Mouse (Mus musculus) kidney, embryonic 14.5 days (tissue): ENCODE results near the gene Mapkapk2. TPM values are rescaled to one million over a fixed set of nuclear protein-coding genes. Genes with fewer than 3 reads are reported as not detected.
"Not testable (repeated sequence)": the region's sequence is repeated elsewhere in the genome, so short reads cannot be mapped to it uniquely, and the experiment has no call there.

Source experiments
- ATAC-seq: fragments of 200-750 bp; cut with Nextera tagmentation; 2 replicates; pipeline ENCODE4 v1.8.0; 2017; ENCODE audit warnings: moderate number of reproducible peaks, mild to moderate bottlenecking, moderate TSS enrichment, moderate library complexity; ENCODE audit not compliant: low FRiP score, low TSS enrichment
- H3K27ac ChIP-seq: fragments of 300-500 bp; sonication (generic); 2 replicates; pipeline ENCODE4 v1.5.1; 2014; ENCODE audit warnings: low read depth, mild to moderate bottlenecking, low read length, moderate library complexity, mixed read lengths
- H3K27me3 ChIP-seq: fragments of 300-500 bp; sonication (generic); 2 replicates; pipeline ENCODE4 v1.6.1; 2014; ENCODE audit warnings: mild to moderate bottlenecking, low read length; ENCODE audit not compliant: control insufficient read depth, insufficient read depth
- H3K36me3 ChIP-seq: fragments of 300-500 bp; sonication (generic); 2 replicates; pipeline ENCODE4 v1.6.1; 2014; ENCODE audit warnings: low read length, mixed read lengths; ENCODE audit not compliant: control insufficient read depth, insufficient read depth
- H3K4me1 ChIP-seq: fragments of 300-500 bp; sonication (generic); 2 replicates; pipeline ENCODE4 v1.6.1; 2014; ENCODE audit warnings: low read length, mixed read lengths; ENCODE audit not compliant: control insufficient read depth, insufficient read depth
- H3K4me2 ChIP-seq: fragments of 300-500 bp; sonication (generic); replicated peaks from 2 replicates; pipeline ENCODE4 v1.6.1; 2014; ENCODE audit warnings: low read depth, mild to moderate bottlenecking, low read length
- H3K4me3 ChIP-seq: fragments of 300-500 bp; sonication (generic); 2 replicates; pipeline ENCODE4 v1.5.1; 2014; ENCODE audit warnings: mild to moderate bottlenecking, low read length
- H3K9ac ChIP-seq: fragments of 300-500 bp; sonication (generic); 2 replicates; pipeline ENCODE4 v1.6.1; 2014; ENCODE audit warnings: low read depth, mild to moderate bottlenecking, low read length, moderate library complexity
- H3K9me3 ChIP-seq: fragments of 300-500 bp; sonication (generic); 2 replicates; pipeline ENCODE4 v1.6.1; 2016; ENCODE audit warnings: low read length; ENCODE audit not compliant: control insufficient read depth
- WGBS: fragments of 180-500 bp; shearing (Covaris S2); extraction: QIAGEN DNeasy Blood & Tissue Kit; methylation state at CpG from one replicate; pipeline ENCODE4 v1.1.7; 2014; 5-methylcytosine and 5-hydroxymethylcytosine counted together
- polyA plus RNA-seq: library from polyadenylated mRNA; unstranded; fragments of >200 nt; fragmentation: Nextera tagmentation; extraction: Ambion mirVana; gene quantifications from 2 replicates; pipeline ENCODE4 v1.2.1, GENCODE M21; 2014

Gene Mapkapk2
- 59.9 and 62.8 TPM in 2 replicates for polyA plus RNA-seq

DNA sequence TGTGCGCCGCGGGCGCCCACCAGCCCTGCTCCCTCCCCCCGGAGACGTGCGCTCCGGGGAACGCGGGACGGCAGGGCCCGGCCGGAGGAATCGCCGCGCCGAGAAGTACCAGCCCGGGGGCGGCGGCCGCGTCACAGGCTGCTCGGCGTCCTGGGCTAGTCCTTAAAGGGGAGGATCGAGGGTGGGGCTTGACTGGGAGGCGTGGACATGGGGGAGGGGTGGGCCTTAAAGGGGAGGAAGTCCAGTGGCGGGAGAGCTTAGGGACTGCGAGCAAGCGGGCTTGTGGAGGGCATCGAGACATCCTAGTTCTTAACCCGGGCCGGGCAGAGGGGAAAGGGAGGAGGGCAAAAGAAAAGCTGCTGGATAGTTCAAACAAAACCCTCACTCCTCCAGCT lies at the start of gene Mapkapk2:
Gene Mapkapk2, minus strand, starts transcription at position 127 of the 395 bp plus-strand sequence.
- peak; percentile 98 for ATAC-seq
- Histone ChIP-seq H3K36me3 (no peaks in the 10 kb centered on the region), H3K4me1 (peaks cover 25% of the 10 kb centered on the region), H3K9me3 (no peaks in the 10 kb centered on the region), H3K9ac (peak within 1 kb of the TSS; percentile 94), H3K27ac (peak within 1 kb of the TSS; percentile 81), H3K27me3 (no peaks in the 10 kb centered on the region), H3K4me3 (peak within 1 kb of the TSS; percentile 95), H3K4me2 (peak within 1 kb of the TSS; percentile 79)
- under 1% methylated on average over 24 of the region's 32 CpGs for WGBS

DNA sequence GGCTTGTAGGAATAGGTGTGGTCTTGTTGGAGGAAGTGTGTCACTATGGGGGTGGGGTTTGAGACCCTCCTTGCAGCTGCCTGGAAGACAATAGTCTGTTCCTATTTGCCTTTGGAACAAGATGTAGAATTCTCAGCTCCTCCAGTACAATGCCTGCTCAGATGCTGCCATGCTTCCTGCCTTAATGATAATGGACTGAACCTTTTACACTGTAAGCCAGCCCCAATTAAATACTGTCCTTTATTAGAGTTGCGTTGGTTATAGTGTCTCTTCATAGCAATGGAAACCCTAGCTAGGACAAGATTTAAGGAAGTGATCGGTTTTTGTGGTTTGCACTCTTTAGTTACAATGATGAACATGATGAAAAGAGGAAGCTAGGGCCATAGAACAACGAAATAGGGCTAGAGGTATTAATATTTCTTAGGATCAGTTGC lies 48.6 kb upstream of the Mapkapk2 start:
- no peak overlapping the region for H3K27ac ChIP-seq
- H3K27me3 ChIP-seq, result no peaks in the 10 kb centered on the region
- 87% methylated on average over 3 of the region's 3 CpGs for WGBS
- H3K4me1 ChIP-seq, result no peaks in the 10 kb centered on the region
- H3K9me3 ChIP-seq, result no peaks in the 10 kb centered on the region
- H3K4me2 ChIP-seq, result no peak overlapping the region
- H3K9ac ChIP-seq, result no peak overlapping the region
- H3K4me3 ChIP-seq, result no peak overlapping the region
- no peak for ATAC-seq
- H3K36me3 ChIP-seq, result no peaks in the 10 kb centered on the region

DNA sequence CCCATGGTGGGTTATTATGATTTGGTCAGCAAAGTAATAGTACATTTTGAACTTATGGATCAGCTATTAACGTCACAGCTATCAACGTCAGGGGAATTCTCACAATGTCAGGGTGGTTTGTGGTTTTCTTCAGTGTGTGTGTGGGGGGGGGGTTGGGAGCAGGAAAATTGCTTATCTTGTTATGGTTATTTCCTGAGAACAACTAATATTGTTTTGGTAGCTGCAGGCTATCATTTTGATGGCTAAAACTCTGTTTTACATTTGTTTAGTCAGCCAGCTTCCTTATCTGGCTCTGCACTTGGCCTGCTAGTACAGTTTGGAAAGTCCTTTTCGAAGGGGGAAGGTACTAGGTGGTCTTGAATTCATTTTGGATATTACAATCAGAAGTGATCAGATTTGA lies 47.6 kb upstream of the Mapkapk2 start:
- not testable (repeated sequence) for H3K4me2 ChIP-seq, ATAC-seq, H3K9me3 ChIP-seq, H3K27me3 ChIP-seq, H3K36me3 ChIP-seq, H3K4me3 ChIP-seq, H3K9ac ChIP-seq, H3K27ac ChIP-seq, H3K4me1 ChIP-seq
- 85% methylated on average over 3 of the region's 3 CpGs for WGBS

DNA sequence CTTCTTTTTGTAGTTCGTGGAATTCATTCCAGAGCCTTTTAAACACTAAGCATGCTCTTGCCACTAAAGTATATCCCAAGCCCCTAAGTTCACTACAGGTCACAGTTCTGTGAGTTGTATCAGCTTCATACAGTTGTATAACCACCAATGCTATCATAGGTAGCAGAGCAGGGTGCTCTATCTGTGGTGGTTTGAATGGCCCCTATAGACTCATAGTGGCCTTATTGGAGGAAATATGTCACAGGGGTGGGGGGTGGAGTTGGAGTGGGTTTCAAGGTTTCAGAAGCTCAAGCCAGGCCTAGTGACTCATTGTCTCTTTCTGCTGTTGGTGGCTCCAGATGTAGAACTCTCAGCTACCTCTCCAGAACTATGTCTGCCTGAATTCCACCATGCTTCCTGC lies 44.8 kb upstream of the Mapkapk2 start:
- Histone ChIP-seq H3K4me2 (no peak overlapping the region), H3K9me3 (no peaks in the 10 kb centered on the region), H3K27me3 (no peaks in the 10 kb centered on the region), H3K36me3 (no peaks in the 10 kb centered on the region), H3K4me1 (no peaks in the 10 kb centered on the region), H3K9ac (no peak overlapping the region), H3K4me3 (no peak overlapping the region), H3K27ac (no peak overlapping the region)
- 88% methylated on average over 1 of the region's 1 CpGs for WGBS
- ATAC-seq, result no peak

DNA sequence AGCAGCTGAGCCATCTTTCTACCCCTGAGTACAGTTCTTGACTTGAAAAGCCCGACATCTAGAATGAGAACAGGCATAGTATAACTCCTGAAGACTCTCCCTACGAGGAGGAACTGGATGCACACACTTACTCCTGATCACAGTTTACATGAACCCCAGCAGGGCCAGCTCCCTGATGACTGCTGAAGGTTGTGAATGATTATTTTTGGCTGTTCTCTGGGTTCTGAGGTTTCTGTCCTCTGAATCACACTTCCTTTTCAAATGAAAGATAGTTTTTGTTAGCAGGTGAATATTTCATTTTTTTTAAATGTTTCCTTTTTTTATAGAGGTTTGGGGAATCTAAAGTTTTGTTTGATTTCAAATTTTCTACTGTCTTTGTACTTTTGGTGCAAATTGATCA lies 43.8 kb upstream of the Mapkapk2 start:
- Histone ChIP-seq H3K27me3 (no peaks in the 10 kb centered on the region), H3K9ac (no peak overlapping the region), H3K36me3 (no peaks in the 10 kb centered on the region), H3K4me2 (no peak overlapping the region), H3K27ac (no peak overlapping the region), H3K9me3 (no peaks in the 10 kb centered on the region), H3K4me1 (no peaks in the 10 kb centered on the region), H3K4me3 (no peak overlapping the region)
- ATAC-seq, result no peak
- WGBS, result 69% methylated on average over 2 of the region's 2 CpGs

DNA sequence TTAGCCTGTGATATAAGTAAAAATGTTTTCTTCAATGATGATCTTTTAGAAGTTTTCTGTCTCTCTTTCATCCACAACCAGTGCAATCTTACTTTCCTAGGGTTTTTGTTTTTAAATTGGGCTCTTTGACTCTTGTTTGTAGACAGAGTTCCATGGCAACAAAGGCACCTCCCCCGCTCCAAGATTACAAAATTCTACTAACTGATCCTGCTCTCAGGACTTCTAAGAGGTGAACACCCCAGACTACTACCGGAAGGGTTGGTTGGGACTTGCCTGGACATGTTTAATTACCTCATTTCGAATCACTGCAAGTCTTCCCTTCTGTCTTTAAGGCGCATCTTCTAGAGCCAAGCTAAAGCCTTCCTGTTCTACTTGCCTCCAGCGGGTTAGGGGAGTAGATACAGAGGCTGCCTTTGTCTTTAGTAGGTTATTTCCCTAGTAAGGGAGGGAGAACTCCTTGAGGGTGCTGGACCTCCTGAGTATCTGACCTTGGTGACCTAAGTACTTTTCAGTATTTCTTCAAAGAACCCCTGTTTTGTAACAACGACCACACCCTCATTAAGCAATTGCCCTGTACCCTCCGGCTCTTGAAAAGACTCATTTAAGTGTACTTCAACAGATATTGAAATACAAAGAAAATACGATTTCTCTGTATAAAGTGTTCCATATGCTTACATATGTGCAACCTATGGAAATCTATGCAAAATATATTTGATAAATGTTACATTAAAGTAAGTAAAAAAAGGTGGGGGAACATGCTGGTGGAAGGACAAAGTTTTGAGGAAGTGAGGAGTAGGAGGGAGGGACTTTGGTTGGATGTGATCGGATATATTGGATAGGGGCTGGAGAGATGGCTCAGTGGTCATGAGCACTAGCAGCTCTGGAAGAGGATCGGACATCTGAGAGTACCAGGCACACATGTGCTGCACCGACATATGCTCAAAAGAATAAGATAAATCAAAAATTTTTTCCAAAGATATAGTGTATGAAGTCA lies 41.8 kb upstream of the Mapkapk2 start:
- 69% methylated on average over 11 of the region's 11 CpGs for WGBS
- H3K4me2 ChIP-seq, result peak overlapping the region; percentile 91
- no peak overlapping the region for H3K9ac ChIP-seq
- H3K36me3 ChIP-seq, result no peaks in the 10 kb centered on the region; the same call in 1 of the 2 replicates
- no peaks in the 10 kb centered on the region for H3K9me3 ChIP-seq
- H3K4me3 ChIP-seq, result peak overlapping the region; percentile 83; the same call in 1 of the 2 replicates
- ATAC-seq, result no peak
- no peaks in the 10 kb centered on the region for H3K4me1 ChIP-seq
- H3K27me3 ChIP-seq, result no peaks in the 10 kb centered on the region
- H3K27ac ChIP-seq, result no peak overlapping the region

DNA sequence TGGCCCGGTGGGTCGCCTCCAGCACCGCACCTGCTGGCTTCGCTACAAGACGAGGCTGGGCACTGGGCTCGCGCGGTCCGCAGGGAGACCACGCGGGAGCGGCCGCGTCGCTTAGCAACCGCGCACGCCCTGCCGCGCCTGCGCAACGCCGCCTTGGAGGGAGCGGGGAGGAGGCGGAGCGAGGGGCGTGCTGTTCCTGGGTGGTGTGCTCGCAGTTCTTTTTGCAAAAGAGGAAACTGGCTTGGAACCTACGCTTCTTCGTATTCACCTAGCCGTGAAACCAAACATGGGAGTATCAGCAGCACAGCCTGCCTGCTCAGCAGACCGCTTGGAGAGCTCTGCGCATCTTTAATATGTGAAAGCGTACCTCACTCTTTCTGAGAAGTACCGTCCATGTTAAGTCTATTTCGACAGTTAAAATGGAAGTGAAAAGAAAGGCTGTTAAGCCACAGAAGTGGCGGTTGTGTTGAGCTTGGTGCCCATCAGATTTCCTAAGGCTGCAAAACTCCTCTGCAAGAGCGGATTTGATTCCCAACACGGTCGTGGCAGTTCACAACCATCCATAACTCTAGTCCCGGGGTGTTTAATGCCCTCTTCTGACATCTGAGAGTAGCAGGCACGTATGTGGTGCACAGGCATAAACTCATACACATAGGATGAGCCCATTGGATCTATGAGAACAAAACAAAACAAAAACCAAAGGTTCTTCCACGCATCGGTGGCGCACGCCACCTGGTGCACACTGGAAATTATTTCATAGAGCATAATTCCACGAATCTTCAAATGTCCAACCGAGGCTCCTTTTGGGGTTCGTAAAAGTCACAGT lies 40.8 kb upstream of the Mapkapk2 start, which contains the start of gene Dyrk3:
Gene Dyrk3, minus strand, starts transcription at position 150 of the 826 bp plus-strand sequence.
- Histone ChIP-seq H3K9me3 (no peaks in the 10 kb centered on the region), H3K4me2 (peak within 1 kb of the TSS; percentile 91), H3K27ac (peak within 1 kb of the TSS; percentile 94), H3K4me3 (peak within 1 kb of the TSS; percentile 83), H3K9ac (peak within 1 kb of the TSS; percentile 79), H3K27me3 (no peaks in the 10 kb centered on the region), H3K4me1 (no peaks in the 10 kb centered on the region), H3K36me3 (no peaks in the 10 kb centered on the region; the same call in 1 of the 2 replicates)
- WGBS, result 4% methylated on average over 49 of the region's 49 CpGs
- peak; percentile 98 for ATAC-seq

DNA sequence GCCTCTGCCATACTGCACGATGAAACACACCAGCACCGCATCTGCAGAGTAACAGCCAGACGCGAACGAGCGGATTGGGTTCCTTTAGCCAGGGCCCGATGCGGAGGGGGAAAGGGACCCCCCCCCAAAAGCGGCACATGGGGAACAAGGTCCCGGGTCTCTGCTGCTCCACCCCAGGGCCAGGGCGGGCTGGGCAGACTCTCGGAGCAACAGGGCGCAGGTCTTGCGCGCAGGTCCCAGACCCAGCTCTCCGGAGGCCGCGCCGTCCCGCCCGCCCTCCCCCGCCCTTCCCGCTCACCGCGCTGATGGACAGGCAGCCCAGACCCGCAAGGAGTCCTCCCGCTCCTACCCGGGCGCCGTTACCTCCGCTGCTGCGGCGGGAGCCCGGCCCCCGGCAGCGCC lies 40.1 kb upstream of the Mapkapk2 start:
- H3K4me1 ChIP-seq, result no peaks in the 10 kb centered on the region
- H3K27me3 ChIP-seq, result no peaks in the 10 kb centered on the region
- H3K9ac ChIP-seq, result peak overlapping the region; percentile 79
- H3K4me2 ChIP-seq, result peak overlapping the region; percentile 91
- H3K36me3 ChIP-seq, result no peaks in the 10 kb centered on the region; the same call in 1 of the 2 replicates
- peak overlapping the region; percentile 83 for H3K4me3 ChIP-seq
- 0% methylated on average over 24 of the region's 36 CpGs for WGBS
- H3K27ac ChIP-seq, result peak overlapping the region; percentile 94
- peak; percentile 90 for ATAC-seq
- H3K9me3 ChIP-seq, result no peaks in the 10 kb centered on the region
